Mouse (Mus musculus) telencephalon, adult 2 months (tissue): ENCODE results near the gene Gm10337.
A peak's percentile ranks its signal among the peaks of the same experiment; 100 is the strongest.

ENCODE experiments used
- DNase-seq: peaks from one replicate; pipeline ENCODE4 v3.0.0-alpha.2; 2011; ENCODE audit warnings: low read depth, low spot score

Gm10337 gene

DNA sequence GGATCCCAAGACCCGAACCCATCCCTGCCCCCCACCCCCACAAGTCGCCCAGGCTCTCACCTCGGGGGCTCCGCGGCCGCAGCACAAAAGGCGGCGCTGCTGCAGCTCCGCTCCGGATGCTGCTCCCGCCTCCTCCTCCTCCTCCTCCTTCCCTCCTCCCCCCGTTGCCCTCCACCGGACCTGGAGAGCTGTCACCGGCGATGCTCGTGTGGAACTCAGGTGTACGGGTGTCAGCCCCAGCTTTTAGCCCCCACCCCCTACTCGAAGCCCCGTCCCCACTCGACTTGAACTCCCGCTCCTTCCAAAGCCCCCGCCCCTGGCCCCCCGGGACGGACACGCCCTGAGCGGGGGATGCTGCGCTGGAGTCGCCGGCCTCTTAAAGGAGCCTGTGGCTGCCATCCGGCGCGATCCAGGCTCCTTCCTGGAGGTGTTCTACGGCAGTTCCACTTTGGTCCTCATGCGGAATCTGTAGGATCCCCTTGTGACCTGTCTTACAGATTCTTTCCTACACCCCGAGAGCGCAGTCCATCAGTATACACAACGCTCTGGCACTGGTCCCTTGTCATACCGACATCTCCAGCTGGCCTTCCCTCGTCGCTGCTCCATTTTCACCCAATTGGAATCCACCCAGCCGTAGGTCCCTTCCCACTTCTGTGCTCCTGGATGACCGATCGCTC lies 13.3 kb downstream of the Gm10337 start, which contains the start of gene Map3k12:
Map3k12 (minus strand) TSS at position 337 of the 677 bp plus-strand sequence.
- DNase-seq, result peak; percentile 77

DNA sequence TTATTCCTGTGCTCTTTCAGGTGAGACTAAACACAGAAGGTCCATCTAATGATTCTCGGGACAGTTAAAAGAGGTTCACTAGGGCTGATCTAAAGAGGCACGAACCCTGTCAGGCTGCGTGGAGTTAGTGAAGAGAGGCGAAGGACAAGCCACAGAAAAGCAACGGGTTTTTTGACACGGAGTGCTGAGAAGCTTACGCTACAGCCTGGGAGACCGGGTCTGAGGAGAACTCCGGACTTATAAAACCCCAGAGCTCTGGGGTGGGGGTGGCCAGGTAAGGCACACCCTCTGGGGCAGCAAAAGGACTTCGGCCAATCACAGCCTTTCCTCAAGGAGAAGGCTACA lies 14.1 kb downstream of the Gm10337 start:
- no peak for DNase-seq

DNA sequence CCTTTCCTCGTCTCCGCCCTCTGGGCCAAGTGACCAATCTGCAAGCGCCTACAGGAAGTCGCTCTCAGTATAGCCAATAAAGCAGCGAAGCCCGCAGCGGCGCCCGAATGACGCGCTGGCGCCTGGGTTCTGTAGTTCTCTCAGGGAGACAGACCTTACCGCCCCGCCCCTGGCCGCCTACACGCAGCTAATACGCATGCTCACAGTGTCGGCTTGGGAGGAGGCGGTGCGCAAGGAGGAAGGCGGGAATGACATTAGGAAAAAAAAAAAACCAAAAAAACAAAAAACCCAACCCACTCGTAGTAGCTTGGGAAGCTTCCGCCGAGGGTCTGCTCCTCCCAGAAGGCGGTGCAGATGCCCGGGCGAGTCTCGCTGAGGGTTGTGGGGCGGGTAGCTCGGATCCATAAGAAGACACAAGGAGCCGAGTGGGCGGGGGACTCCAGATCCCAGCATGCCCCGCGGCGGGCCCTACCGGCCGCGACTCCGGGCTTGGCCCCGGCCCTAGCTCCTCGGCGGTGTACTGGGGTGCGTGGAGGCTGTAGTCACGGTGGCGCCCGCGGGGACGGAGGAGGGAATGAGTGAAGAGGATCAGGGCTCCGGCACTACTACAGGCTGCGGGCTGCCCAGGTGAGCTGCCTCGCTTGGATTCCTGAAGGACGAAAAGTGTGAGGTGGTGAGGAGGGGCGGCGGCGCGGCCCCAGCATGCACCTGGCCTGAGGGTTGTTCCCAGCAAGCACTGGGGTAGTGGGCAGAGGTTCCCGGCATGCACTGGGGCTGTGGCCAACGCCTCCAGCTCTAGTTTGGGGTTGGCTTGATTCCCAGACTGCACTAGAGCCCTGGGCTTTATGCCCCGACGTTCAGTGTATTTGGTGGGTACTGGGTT lies 14.7 kb downstream of the Gm10337 start, which contains the start of gene Tarbp2:
Tarbp2 (plus strand) TSS at position 217 of the 883 bp plus-strand sequence.
- DNase-seq, result peak; percentile 100

DNA sequence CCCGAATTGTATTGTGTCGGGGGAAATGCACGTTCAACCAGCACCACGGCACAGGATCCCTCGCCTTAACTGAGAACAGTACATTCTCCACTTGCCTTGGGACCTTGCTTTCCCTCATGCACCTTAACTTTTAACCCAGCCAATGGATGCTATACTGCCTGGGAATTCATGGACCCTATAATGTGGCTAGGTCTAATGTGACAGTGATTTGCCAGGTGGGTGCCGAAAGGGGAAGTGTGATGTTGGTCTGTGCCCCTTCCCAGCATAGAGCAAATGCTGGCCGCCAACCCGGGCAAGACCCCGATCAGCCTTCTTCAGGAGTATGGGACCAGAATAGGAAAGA lies 15.3 kb downstream of the Gm10337 start:
- DNase-seq, result no peak

DNA sequence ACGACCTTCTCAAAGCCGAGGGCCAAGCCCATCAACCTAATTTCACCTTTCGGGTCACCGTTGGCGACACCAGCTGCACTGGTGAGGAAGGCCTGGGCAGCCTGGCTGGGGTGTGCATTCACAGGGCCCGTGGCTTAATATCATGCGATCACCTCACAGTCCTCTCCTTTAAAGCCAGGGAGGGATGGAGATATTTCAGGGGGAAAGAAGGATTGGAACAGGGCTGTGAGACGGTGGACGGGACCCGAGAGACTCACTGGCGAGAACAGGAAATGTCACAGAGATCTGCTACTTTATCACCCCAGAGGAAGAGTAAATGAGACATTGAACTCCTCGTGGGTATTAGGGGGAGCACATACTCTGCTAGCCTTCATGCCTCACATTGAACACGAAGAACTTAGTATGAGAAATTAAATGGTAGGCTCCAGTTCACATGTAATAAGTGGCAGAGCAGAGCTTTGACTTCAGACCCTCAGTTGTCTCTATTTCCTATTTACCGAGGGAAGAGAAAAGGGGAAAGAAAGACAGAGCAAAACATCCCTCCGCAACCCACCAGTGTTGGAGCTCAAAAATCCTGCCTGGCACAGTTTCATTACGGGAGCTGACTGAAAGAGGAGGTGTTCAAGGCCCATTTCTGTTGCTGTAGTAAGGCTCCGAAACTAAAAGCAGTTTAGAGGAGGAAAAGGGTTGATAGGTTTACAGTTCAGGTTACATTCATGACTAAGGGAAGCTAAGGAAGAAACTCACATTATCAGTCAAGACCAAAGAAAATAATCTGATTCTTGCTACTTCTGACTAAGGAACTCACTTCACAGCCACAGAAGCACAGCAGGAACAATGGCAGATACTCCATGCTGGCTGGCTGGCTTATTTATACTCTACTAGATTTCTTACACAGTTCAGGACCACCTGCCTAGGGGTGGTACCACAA lies 16.0 kb downstream of the Gm10337 start:
- no peak for DNase-seq

DNA sequence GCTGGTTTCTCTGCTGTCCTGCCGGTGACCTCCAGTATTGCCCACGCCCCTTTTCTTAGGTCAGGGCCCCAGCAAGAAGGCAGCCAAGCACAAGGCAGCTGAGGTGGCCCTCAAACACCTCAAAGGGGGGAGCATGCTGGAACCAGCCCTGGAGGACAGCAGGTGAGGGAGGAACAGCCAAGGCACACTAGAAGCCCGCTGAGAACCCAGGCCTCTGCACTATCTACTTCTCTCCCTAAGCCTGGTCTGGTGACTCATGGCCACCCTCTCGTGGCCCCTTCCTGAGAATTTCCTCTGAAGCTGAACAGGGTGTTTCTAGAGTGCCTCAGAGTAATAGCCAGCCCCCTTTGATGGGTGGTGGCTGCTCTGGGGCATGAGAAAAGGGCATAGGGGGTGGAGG lies 16.9 kb downstream of the Gm10337 start:
- no peak for DNase-seq

DNA sequence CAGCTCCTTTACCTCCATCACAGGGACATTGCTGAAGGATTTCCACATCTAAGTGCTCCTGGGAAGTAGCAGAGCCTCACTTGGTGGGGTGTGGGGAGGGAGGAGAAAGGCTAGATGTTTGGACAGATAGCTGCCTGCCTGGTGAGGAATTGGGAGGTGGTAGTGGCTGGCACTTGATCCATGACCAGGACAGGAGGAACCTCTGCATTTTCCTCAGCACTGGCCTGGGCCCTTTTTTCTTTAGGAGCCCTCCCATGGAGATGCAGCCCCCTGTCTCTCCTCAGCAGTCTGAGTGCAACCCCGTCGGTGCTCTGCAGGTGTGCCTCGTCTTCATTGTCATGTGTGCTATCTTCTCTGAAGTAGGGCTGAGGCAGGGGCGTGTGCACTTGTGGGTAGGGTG lies 18.0 kb downstream of the Gm10337 start:
- DNase-seq, result no peak

DNA sequence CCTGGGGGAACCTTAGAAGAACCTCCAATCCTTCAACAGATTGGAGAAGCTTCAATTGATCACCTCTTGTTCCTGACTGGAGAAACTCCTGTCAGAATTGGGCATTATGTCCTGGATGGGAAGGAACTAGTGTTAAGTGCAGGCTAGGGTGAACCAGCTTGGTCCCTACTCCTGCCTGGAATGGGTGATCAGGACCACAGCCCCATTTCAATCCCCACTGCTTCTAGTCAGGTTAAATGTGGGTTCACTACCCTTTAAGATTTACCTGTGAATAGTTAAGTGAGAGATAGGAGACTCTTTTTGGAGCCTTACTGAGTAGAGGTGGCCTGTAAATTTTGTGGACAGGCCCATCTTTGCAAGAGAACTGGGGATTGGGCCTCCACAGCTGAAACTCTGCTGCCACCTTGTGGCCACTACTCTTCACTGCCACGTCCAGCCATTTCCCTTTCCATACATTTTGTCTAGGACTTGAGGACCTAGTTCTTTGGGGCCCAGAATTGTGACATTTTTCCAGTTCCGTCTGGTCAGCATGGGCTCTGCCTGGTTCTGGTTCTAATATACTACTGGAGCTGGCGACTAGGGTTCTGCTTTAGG lies 21.5 kb downstream of the Gm10337 start, which contains the start of gene Npff:
Npff (minus strand) TSS at position 51 of the 594 bp plus-strand sequence.
- DNase-seq, result no peak

DNA sequence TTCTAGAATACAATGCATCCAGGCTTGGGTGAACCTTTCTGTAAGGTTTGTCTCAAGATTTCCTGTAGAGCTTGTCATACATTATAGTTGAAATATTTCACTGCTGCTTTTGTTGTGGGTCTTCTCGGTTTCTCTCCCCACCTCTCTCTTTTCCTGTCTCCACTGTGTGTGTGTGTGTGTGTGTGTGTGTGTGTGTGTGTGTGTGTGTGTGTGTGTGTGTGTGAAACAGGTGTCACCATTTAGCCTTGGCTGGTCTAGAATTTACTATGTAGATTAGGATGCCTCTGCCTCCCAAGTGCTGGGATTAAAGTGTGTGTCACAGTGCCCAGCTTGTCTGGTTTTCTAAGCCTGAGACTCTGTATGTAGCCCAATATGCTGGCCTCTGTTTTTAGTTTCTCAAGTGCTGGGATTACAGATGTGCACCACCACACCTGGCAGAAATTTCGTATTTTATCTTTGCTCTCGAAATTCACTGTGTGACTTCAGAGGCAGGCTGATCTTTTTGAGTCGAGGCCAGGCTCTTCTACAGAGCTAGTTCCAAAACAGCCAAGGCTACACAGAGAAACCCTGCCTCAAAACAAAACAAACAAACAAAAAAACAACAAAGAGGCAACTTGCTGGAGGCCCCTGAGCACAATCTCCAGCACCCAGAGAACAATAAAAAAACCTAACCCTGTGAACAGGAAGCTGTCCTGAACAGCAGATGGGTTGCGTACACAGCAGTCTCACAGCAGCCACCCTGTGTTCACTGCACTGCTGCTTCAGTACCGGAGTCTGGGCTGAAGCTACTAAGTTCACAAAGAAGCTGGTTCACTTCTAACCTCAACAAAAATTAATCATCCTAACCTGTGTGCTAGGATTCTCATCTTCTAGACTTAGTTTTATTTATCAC lies 22.8 kb downstream of the Gm10337 start:
- no peak for DNase-seq

DNA sequence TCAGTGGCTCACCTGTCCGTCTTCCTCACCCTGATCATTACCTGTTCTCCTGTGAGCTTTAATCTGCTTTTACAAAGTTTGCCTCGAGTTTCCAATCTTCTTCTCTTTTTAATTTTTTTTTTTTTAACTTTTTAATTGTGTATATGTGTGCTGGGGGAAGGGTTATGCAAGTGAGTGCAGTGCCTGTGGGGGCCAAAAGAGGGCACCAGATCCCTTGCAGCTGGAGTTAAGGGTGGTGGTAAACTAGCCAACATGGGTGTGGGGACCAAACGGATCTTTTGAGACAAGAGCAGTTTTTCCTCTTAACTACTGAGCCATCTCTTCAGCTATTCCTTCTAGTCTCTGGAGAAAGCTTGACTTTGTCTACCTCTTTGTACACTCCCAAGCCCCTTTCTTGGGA lies 24.4 kb downstream of the Gm10337 start:
- no peak for DNase-seq

DNA sequence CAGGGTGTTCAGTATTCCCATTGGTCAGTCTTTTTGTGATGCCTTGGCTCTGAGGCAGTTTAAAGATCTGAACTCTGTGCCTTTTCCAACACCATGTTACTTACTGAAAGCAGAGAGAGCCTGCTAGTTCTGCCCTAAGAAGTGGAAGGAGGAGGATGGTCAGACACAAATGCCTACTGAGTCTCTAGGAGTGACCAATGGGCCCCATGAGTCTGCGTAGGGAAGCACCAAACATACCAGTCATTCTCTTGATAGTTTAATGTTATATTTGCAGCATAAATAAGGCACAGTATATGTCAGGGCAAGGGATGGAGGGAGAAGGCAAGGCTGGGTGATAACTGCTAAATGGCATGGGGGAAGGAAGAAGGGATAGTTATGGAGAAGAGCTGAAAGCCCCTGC lies 24.9 kb downstream of the Gm10337 start:
- no peak for DNase-seq

DNA sequence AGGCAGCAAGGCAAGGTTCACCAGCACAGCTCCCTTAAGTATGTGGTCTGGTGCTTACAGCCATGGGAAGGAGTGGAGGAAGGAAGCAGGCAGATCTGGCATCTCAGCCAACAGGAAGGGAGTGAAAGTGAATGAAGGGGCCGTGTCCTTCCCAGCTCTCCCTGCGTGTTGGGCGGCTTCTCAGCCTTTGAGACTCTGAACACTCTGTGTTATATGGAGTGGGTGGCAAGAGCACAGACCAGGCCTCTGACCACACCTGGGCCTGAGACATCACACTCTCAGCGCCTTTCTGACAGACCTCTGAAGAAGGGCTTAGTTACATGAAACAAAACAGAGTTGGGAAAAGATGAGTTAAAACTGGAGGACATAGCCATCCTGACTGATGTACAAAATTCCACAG lies 27.0 kb downstream of the Gm10337 start:
- DNase-seq, result no peak

DNA sequence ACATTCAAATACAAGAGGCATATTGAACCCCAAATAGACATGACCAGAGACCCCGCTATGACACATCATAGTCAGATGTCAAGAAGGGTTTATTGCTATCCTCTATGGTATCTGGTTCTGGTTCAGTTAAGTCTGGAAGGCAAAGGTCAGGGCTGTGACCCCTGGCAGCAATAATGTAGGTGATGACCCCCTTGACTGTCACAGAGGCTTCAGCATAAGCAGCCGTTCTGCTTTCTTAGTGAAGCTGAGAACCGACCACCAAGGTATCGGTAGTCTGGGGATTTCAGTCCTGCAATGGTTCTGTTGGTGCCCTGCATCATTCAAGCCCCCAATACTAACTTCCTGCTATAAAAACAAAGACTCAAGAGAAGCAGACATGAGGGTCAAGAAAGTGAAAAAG lies 28.1 kb downstream of the Gm10337 start:
- DNase-seq, result no peak

DNA sequence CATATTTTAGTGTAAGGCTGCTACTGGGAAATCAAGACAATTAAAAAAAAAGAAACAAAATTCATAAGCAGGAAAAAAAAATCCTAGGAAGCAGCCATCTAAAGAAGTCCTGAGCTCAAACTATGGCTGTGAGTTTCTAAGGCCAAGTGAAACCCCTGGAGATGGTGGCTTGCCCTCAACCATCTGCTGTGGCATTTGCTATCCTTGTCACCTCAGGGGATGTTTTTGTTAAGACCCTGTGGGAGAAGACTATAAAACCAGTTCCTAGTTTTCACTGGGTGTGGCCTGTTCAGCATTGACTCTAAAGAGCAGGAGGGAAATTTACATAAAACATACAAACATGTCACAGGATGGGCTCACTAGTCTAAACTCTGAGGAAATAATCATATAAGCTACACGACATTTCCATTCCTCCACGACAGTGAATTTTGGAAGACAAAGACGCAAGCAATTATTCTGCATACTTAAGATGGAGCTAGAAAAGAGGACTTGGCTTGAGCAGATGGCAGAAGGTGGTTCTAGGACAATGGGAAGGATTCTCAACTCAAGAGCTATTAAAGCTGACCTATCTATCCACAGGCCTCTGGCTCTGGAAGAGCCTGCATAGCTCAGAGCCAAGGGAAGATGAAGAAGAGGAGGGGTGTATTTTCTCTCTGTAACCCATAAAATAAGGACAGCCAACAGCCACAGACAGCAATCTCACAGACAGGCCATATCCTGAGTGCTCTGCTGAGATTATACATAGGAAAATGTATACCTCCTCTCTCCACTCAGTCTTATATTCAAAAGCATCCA lies 28.8 kb downstream of the Gm10337 start:
- no peak for DNase-seq

DNA sequence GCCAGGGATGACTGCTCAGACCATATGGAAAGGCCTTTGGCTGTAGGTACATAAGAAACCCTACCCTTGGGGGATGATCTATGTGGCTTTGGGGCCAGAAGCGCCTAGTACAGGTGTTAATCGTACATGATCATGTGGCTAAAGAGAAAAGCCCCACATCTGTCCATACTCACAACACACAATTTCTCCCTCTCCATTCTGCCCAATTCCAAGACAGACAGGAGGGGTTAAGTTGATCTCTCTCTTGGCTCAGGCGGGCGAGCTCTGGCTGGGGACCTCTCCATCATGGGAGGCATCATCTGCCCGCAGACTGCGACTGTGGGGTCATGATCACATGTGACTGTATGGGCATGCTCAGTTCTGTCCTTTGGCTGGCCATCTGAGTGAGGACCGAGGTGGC lies 30.4 kb downstream of the Gm10337 start:
- no peak for DNase-seq

DNA sequence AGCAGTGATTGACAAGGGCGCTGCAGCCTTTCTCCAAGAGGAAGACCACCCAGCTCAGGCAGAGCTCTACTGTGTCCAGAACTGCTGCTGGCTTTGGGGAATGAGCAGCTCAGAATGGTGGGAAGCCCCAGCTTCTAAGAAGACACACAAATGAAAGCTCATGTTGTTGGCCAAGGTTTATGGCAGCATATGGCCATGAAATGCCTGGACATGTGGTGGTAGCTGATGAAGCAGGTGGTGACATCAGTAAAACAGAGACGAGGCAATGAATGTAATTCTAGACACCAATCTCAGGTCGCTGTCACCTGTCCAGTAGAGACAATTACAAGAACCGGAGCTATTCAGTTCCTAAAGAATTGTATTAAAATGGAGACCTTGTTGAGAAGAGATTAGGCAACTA lies 41.3 kb downstream of the Gm10337 start:
- DNase-seq, result no peak

DNA sequence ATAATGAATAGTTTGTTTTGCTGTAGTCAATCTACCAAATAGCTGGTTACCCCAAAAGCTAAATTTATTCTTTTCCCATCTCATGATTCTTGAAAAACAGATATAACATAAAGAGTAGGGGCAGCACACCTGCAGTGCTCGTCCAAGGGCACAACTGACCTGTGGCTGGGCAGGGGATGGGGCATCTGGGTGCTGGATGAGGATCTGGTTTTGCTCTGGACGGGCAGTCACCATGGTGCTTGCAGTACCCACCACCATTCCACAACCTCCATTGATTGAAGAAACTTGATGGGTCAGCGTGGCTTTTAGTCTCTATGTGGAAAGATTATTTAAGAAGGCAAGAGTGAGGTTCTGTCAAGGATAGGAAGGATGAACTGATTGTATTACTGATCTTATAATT lies 42.7 kb downstream of the Gm10337 start:
- no peak for DNase-seq

DNA sequence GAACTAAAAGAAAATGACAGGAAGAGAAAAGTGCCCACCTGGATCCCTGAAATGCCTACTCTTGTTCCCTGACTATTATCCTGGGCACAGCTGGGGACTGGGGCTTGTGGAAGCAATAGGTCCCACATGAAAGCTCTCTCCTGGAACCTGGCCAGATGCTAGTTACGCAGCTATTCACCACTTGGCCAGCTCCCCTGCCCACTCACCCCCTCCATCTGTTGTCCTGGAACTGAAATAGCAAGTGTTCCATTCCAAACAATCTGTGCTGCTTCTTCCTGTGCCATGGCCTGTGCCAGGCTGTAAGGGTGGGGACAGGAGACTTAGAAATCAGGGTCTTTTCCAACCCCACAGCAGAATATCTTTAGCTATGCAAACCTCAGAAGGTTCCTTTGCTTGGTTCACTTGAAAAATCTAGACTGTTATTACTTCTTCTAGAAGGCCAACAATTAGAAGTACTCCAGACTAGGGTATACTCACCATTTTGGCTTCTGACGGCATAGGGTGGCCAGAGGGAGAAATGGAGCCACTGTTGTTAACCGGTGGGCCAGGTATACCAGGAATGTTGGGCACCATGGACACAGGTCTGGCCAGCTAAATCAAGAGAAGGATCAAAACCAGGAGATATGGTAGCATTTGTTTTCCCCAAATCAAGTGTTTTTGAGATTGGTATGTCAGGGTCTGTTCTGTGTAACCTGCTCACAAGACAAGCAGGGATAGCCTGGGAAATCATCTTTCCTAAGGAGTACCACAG lies 43.3 kb downstream of the Gm10337 start:
- DNase-seq, result peak; percentile 91

DNA sequence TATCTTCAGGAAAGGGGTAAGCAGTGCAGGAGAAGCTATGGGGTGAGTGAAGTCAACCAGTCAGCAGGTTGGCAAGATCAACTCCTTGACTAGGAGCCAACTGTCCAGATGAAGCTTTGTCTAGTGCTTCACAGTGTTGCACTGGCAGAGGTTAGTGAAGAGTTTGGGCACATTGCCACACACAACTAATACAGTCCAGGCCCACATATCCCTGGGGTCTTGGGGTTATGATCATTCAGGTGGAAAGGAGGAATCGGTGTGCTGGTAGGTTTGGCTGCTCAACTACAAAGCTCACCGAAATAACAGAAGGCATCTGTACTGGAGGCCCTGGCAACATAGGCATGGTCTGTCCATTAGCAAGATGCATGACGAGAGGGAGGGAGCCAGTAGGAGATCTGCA lies 44.0 kb downstream of the Gm10337 start:
- no peak for DNase-seq
